Mouse (Mus musculus) embryo, embryonic 10.5 days (tissue): ENCODE data around the gene Csf2rb.
"Not testable (repeated sequence)": the region's sequence is repeated elsewhere in the genome, so short reads cannot be mapped to it uniquely, and the experiment has no call there.

Source experiments
- DNase-seq: peaks from one replicate; pipeline ENCODE4 v3.0.0-alpha.2; 2015; ENCODE audit warnings: low spot score

Csf2rb gene

GRCm38 (mm10) chr15:78325671-78326339 lies at the start of gene Csf2rb:
Gene Csf2rb, plus strand, starts transcription at chr15:78325752.
- DNase-seq: no peak

- DNase-seq: no peak
Measured at GRCm38 (mm10) chr15:78278308-78278707, 47.2 kb upstream of the Csf2rb start.

DNA sequence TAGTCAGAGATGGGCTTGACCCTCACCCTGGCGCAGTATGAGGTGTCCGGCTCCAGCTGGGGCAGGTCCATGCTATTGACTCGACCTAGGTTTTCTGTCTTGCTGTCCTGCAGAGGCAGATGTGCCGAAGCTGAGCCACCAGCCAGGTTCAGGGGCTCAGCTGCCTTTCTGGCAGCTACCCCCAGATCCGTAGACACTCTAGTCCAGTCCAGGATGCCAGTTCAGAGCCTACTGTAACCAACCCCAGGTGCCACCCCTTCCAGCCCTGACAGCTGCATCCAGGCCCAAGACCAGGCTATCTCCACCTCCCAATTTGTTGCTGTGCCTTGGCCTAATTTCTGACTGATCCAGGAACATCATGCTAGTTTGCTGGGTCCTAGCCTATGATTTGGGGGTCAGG lies 37.6 kb upstream of the Csf2rb start:
- DNase-seq: no peak

DNA sequence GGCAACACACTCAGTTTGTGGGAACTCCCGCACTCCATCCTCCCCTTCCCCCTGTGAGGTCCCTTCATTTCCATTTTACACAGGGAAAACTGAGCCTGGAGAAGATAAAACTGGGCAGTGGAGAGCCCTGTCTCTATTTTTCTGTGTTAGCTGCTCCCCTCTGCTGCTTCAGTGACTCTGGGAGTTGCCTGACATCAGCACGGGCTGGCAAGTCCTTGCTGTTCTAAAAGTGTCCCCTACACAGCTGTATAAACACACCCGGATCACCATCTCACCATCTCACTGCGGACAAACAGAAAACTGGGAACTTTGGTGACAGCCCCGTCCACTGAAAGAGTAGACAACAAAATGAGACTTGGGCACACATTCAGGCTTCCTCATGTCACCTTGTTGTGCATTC lies 35.8 kb upstream of the Csf2rb start:
- not testable (repeated sequence) for DNase-seq

DNA sequence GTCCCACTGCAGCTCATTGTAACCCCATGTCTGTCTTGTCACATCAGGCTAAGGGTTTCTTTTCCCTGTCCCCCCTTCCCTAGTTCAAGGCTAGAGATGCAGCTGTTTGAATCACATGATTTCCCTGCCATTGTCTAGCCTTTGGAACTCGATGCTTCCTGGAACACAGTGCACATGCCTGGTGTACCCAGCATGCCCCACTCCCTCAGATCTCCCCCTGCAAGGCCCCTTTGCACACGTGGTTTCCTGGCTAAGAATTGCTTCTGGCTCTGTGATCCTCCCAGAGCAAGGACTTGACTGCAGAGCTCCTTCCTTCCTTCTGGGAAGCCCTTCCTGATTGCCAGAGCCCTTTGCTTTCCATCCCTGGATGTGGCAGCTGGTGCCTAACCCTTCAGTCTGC lies 32.3 kb upstream of the Csf2rb start:
- not testable (repeated sequence) for DNase-seq

- no peak for DNase-seq
Measured at GRCm38 (mm10) chr15:78293716-78294115, 31.8 kb upstream of the Csf2rb start.

- DNase-seq: no peak
Measured at GRCm38 (mm10) chr15:78298558-78298957, 27.0 kb upstream of the Csf2rb start.

GRCm38 (mm10) chr15:78299641-78300040 lies 25.9 kb upstream of the Csf2rb start:
- DNase-seq: no peak

- no peak for DNase-seq
Measured at GRCm38 (mm10) chr15:78300773-78301172, 24.8 kb upstream of the Csf2rb start.

- DNase-seq: no peak
Measured at GRCm38 (mm10) chr15:78302718-78303117, 22.8 kb upstream of the Csf2rb start.

DNA sequence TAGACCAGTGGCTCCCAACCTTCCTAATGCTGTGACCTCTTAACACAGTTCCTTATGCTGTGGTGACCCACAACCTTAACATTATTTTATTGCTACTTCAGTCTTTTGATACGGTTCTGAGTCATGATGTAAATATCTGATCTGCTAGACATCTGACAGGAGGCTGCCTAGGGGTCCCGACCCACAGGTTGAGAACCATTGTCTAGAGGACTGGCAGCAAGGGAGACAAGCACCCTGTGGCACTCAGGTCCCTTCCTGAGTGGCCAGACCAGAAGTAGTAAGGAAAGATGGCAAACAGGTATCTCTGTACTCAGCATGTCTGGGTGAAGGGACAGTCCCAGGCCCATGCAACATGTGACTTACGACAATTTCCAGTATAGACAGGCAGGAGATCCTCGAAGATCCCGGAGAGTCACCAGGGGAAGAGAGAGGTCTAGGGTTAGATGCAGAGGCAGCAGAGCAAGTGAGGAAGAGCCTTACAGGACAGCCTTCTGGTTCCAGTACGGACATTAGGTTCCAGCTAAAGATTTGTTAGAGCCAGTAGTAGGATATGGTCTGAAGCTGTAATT lies 21.8 kb upstream of the Csf2rb start:
- no peak for DNase-seq

- DNase-seq: no peak
Measured at GRCm38 (mm10) chr15:78305341-78305933, 20.1 kb upstream of the Csf2rb start, which contains the start of gene Csf2rb2. Gene Csf2rb2, minus strand, starts transcription at chr15:78305721.

DNA sequence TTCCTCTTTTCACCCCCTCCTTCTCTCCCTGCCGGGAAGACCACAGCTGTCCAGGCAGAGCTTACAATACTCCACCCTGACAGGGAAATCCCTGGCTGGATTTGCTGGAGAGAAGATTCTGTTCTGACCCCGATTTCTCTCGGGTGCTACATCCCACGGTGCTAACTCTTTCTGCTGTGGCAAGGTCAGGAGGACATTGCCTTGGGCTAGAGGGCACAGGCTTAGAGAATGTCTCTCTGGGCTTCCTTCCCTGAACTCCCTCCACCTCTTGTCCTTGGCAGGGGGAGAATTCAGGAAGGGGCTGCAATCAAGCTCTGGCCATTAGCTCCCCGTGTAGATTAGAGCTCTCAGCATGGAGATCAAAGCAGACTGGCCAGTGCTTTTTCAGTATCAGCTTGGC lies 15.7 kb upstream of the Csf2rb start:
- no peak for DNase-seq

DNA sequence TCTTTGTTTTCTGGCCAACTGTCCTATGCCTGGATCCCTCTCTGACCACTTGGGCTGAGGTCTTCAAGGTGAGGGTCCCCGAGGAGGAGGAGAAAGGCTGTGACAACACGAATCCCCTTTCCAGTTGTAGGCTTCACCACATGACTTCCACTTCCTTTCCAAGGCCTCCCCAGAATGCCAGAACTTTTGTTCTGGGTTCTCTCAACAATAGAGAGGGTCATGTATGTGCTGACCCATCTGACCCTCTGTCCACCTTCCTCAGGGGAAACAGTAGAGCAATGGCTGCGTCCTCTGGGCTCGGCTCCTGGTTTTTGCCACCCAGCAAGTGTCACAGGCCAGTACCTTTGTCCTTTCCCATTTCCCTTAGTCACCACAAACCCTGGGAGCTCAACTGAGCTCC lies 14.6 kb upstream of the Csf2rb start:
- DNase-seq: no peak

GRCm38 (mm10) chr15:78312421-78313233 lies 12.9 kb upstream of the Csf2rb start:
- DNase-seq: not testable (repeated sequence)

DNA sequence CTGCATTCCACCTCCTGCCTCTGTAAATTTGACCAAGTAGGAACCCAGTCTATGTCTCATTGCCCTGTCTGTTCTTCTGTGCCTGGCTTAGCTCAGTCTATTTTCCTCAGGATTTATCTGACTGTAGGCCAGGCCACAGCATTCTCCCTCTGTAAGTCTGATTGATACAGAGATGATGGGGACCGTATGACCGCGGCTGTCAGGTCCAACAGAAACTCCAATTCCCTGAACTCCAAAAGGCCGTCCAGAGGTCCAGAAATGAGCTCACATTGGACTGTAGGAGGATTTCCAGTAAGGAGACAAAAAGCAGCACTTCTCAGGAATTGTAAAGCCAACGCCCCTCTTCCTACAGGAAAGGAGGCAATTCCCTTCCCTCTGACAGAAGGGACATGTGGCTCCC lies 11.9 kb upstream of the Csf2rb start:
- not testable (repeated sequence) for DNase-seq

DNA sequence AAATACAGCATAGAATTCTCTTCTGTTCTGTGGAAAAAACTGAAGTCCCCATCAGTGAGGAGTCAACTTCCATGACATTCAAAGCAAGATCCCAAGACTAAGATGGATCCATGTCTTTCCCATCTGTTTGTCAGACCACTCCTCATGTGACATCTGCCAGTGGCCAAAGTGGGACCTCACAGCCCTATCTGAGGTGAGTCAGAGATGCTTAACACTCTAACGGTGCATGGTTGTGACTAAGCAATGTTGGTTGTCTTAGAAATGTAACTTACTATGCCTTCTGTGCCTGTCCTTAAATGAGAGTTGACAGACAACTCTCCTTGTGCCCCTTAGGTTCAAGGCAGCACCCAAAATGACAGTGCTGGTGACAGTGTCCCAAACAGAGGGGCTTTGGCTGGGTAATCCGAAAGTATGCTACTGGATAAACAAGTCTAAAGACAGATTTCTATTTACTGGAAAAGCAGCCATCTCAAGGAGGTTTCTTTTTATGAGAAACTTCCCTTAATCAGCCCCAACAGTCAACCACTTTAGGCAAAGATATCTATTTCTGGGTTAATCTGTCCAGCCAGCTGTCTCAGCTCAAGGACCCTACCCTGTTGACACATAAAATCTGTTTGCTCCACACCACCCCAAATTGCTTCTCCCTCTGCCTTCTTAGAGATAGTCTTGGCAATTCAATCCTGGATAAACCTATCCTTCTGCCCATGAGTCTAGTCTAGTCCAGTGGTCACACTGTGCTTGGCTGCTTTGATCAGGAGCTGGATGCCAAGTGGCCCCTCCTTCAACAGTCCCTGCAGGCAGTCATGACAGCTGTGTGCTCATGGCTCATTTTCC lies 7.0 kb upstream of the Csf2rb start:
- not testable (repeated sequence) for DNase-seq

DNA sequence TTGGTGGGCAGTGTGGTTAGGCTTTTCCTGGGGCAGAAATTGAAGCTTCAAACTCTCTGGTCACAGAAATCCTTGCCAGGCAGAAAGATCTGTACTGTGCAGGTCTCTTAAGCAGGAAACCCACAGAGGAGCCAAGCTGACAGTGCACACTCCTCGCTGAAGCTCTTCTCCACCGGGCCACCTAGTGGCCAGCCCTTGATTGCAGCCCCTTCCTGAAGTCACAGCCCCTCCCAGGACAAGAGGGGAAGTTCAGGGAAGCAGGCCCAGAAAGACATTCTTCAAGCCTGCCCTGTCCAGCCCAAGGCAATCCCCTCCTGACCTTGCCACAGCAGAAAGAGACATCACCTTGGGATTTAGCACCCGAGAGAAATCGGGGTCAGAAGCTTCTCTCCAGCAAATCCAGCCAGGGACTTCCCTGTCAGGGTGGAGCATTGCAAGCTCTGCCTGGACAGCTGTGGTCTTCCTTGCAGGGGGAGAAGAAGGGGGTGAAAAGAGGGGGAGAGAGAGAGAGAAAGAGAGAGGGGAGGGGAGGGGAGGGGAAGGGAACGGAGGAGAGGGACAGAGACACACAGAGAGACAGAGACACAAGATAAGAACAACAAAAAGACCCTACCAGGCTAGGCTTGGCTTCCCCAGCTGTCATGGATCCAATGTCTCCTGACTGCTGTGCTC lies 4.6 kb upstream of the Csf2rb start:
- DNase-seq: peak; percentile 77

DNA sequence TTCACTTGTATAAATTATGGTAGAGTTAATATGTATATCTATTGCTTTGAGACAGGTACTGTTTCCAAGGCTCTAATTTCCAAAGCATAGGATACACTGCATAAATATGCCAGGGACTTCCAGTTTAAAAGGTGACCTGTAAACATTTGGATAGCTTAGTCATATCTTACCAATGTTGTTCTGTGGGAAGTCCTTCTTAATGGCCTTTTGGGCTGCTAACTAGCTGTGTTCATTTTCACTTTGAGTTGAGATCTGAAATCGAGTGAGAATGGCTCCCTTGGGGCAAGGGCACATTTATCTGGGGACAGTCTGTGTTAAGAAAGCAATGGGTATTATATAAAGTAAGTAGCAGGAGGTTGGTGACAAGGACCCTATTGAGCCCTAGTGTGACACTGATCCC lies 2.2 kb upstream of the Csf2rb start:
- DNase-seq: no peak

- no peak for DNase-seq
Measured at GRCm38 (mm10) chr15:78324294-78324693, 1.3 kb upstream of the Csf2rb start.

- DNase-seq: no peak
Measured at GRCm38 (mm10) chr15:78326747-78327146, 1.2 kb downstream of the Csf2rb start.
